Mouse (Mus musculus) megakaryocyte, embryonic 14.5 days (primary cell): ENCODE data around the gene Ddx19b. TPM values are rescaled to one million over a fixed set of nuclear protein-coding genes. Genes with fewer than 3 reads are reported as not detected.
"Not testable (repeated sequence)": the region's sequence is repeated elsewhere in the genome, so short reads cannot be mapped to it uniquely, and the experiment has no call there.

Experiments used
- H3K27me3 ChIP-seq: replicated peaks from 2 replicates; pipeline ENCODE3; 2012; ENCODE audit warnings: inconsistent platforms
- H3K36me3 ChIP-seq: replicated peaks from 2 replicates; pipeline ENCODE3; 2012; ENCODE audit warnings: low read length, inconsistent platforms, mixed read lengths
- H3K4me1 ChIP-seq: 2 replicates; pipeline ENCODE4 v1.6.1; 2012; ENCODE audit warnings: inconsistent platforms
- H3K4me3 ChIP-seq: replicated peaks from 2 replicates; pipeline ENCODE3; 2012; ENCODE audit warnings: moderate library complexity, mild to moderate bottlenecking, inconsistent platforms
- H3K9me3 ChIP-seq: 2 replicates; pipeline ENCODE4 v1.6.1; 2012; ENCODE audit warnings: inconsistent platforms
- FLI1 ChIP-seq: IDR thresholded peaks from 2 replicates; pipeline ENCODE4 v1.6.1; 2012; ENCODE audit warnings: low read length, inconsistent platforms, mixed read lengths
- GATA1 ChIP-seq: IDR thresholded peaks from 3 replicates; pipeline ENCODE4 v1.6.1; 2012; ENCODE audit warnings: mixed read lengths, low read length, inconsistent platforms, borderline replicate concordance
- polyA plus RNA-seq: library from polyadenylated mRNA; stranded (reverse); fragments of >175 nt; gene quantifications from 2 replicates; pipeline ENCODE4 v1.2.3, GENCODE M21; 2012; ENCODE audit warnings: low replicate concordance; ENCODE audit not compliant: insufficient read depth

Ddx19b gene
- polyA plus RNA-seq, 1 experiment = 1.1 TPM

- H3K4me1 ChIP-seq = peaks cover 6% of the 10 kb centered on the region
- peaks cover 98% of the 10 kb centered on the region for H3K36me3 ChIP-seq
- H3K9me3 ChIP-seq = no peaks in the 10 kb centered on the region
- TF ChIP-seq GATA1 (no peak), FLI1 (no peak)
- H3K27me3 ChIP-seq = no peaks in the 10 kb centered on the region
- no peak overlapping the region for H3K4me3 ChIP-seq
These were observed 11.0 kb upstream of the Ddx19b start for GRCm38 (mm10) chr8:111042546-111042945.

DNA sequence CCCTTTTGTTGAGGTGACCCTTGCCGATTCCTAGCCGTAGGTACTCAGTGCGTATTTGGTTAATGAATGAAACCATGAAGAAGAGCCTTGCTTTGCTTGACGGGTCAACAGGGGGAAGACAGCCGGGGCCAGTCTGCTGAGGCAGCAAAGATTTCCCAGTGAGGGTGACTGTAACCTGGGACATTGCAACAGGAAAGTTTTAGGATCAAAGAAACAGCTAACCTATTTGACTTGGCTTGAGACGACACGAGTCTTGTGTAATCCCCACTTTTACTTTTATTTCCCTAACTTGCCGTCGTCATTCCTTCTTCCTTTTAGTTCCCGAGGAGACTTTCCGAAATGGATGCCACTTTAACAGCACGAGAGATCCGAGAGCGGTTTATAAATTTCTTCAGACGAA is 5.0 kb upstream of the Ddx19b start:
- H3K36me3 ChIP-seq = peaks cover 65% of the 10 kb centered on the region
- no peaks in the 10 kb centered on the region for H3K9me3 ChIP-seq
- H3K4me1 ChIP-seq = peaks cover 35% of the 10 kb centered on the region
- no peak overlapping the region for H3K4me3 ChIP-seq
- H3K27me3 ChIP-seq = no peaks in the 10 kb centered on the region
- TF ChIP-seq GATA1 (no peak), FLI1 (no peak)

GRCm38 (mm10) chr8:111034276-111034675 is 2.7 kb upstream of the Ddx19b start:
- Histone ChIP-seq H3K36me3 (peaks cover 42% of the 10 kb centered on the region), H3K9me3 (no peaks in the 10 kb centered on the region), H3K4me1 (peaks cover 42% of the 10 kb centered on the region), H3K4me3 (peak overlapping the region; percentile 95), H3K27me3 (no peaks in the 10 kb centered on the region)
- TF ChIP-seq GATA1 (no peak), FLI1 (no peak)

GRCm38 (mm10) chr8:111033482-111034215 is 2.1 kb upstream of the Ddx19b start:
- peak overlapping the region; percentile 95 for H3K4me3 ChIP-seq
- peaks cover 44% of the 10 kb centered on the region for H3K4me1 ChIP-seq
- no peaks in the 10 kb centered on the region for H3K9me3 ChIP-seq
- H3K27me3 ChIP-seq = no peaks in the 10 kb centered on the region
- peaks cover 36% of the 10 kb centered on the region for H3K36me3 ChIP-seq
- no peak for TF ChIP-seq FLI1
- no peak for TF ChIP-seq GATA1

GRCm38 (mm10) chr8:111032916-111033315 is 1.4 kb upstream of the Ddx19b start, which contains the start of gene Aars:
TSS of gene Aars (plus strand) at chr8:111033144.
- Histone ChIP-seq H3K4me1 (peaks cover 45% of the 10 kb centered on the region), H3K9me3 (no peaks in the 10 kb centered on the region)

DNA sequence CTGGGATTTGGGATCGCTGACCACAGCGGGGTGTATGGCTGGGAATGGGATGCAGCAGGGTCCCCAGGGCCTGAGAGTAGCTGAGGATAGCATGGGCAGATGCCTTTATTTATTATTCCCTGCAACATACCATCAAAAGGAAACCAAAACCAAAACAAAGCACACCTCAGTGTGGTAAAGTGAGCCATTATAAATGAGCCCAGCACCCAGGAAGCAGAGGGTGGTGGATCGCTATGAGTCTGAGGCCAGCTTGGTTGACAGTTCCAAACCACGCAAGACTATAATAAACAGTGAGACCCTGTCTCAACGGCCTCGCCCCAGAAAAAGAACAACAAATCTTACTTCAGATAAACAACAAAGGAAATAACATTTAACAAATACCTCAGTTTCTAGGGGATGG is 1.5 kb downstream of the Ddx19b start:
- peaks cover 34% of the 10 kb centered on the region for H3K4me1 ChIP-seq
- H3K4me3 ChIP-seq = peak overlapping the region; percentile 42
- H3K36me3 ChIP-seq = peaks cover 3% of the 10 kb centered on the region

More at GRCm38 (mm10) chr8:111032916-111033315, 1.4 kb upstream of the Ddx19b start, which contains the start of gene Aars:
- peak within 1 kb of the TSS; percentile 95 for H3K4me3 ChIP-seq
- TF ChIP-seq GATA1 = no peak
- no peak for TF ChIP-seq FLI1
- no peaks in the 10 kb centered on the region for H3K27me3 ChIP-seq
- peaks cover 29% of the 10 kb centered on the region for H3K36me3 ChIP-seq

GRCm38 (mm10) chr8:111029589-111029988 is 2.0 kb downstream of the Ddx19b start:
- TF ChIP-seq GATA1 (no peak), FLI1 (no peak)
- Histone ChIP-seq H3K36me3 (peaks cover 3% of the 10 kb centered on the region), H3K4me1 (peaks cover 29% of the 10 kb centered on the region), H3K9me3 (no peaks in the 10 kb centered on the region), H3K27me3 (no peaks in the 10 kb centered on the region), H3K4me3 (no peak overlapping the region)

More for the DNA sequence above, 1.5 kb downstream of the Ddx19b start:
- TF ChIP-seq GATA1 (no peak), FLI1 (no peak)
- Histone ChIP-seq H3K27me3 (no peaks in the 10 kb centered on the region), H3K9me3 (no peaks in the 10 kb centered on the region)

- peak; percentile 69; the same call in 1 of the 2 replicates for TF ChIP-seq FLI1
- TF ChIP-seq GATA1 = no peak
- peak overlapping the region; percentile 95 for H3K4me3 ChIP-seq
- H3K36me3 ChIP-seq = no peaks in the 10 kb centered on the region
- no peaks in the 10 kb centered on the region for H3K9me3 ChIP-seq
- H3K4me1 ChIP-seq = peaks cover 23% of the 10 kb centered on the region
- no peaks in the 10 kb centered on the region for H3K27me3 ChIP-seq
These were observed 4.1 kb downstream of the Ddx19b start for GRCm38 (mm10) chr8:111027391-111027937.

DNA sequence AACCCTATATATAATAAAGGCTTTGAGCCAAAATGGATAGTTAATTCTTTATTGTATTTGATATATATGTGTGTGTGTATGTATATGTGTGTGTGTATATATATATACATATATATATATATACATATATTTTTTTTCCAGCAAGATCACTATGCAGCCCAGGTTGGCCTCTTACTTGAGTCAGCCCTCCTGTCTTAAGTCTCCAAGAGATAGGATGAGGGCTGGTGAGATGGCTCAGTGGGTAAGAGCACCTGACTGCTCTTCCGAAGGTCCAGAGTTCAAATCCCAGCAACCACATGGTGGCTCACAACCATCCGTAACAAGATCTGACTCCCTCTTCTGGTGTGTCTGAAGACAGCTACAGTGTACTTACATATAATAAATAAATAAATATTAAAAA is 4.9 kb downstream of the Ddx19b start:
- not testable (repeated sequence) for H3K4me3 ChIP-seq, H3K36me3 ChIP-seq, H3K9me3 ChIP-seq, H3K27me3 ChIP-seq
- peaks cover 23% of the 10 kb centered on the region for H3K4me1 ChIP-seq

GRCm38 (mm10) chr8:111010230-111010991 is 21.1 kb downstream of the Ddx19b start:
- H3K4me1 ChIP-seq, H3K4me3 ChIP-seq, H3K27me3 ChIP-seq, H3K9me3 ChIP-seq: not testable (repeated sequence)
- H3K36me3 ChIP-seq = peaks cover 65% of the 10 kb centered on the region
